Mouse (Mus musculus) kidney, postnatal 0 days (tissue): ENCODE measurements around the gene Ace. TPM values are rescaled to one million over a fixed set of nuclear protein-coding genes. Genes with fewer than 3 reads are reported as not detected.

Source experiments
- ATAC-seq: fragments of 200-750 bp; cut with Nextera tagmentation; replicated peaks from 2 replicates; pipeline ENCODE4 v1.8.0; 2017; ENCODE audit warnings: low read depth, moderate number of reproducible peaks, moderate TSS enrichment, moderate library complexity; ENCODE audit not compliant: low FRiP score
- DNase-seq: peaks from one replicate; pipeline ENCODE4 v3.0.0-alpha.2; 2016; ENCODE audit warnings: low spot score
- H3K27ac ChIP-seq: fragments of 300-500 bp; sonication (generic); 2 replicates; pipeline ENCODE4 v1.5.1; 2014; ENCODE audit warnings: mild to moderate bottlenecking
- H3K27me3 ChIP-seq: fragments of 300-500 bp; sonication (generic); 2 replicates; pipeline ENCODE4 v1.6.1; 2014; ENCODE audit warnings: low read length, mixed read lengths; ENCODE audit not compliant: insufficient read depth
- H3K36me3 ChIP-seq: fragments of 300-500 bp; sonication (generic); 2 replicates; pipeline ENCODE4 v1.6.1; 2014; ENCODE audit warnings: low read length, mixed read lengths; ENCODE audit not compliant: insufficient read depth
- H3K4me1 ChIP-seq: fragments of 300-500 bp; sonication (generic); replicated peaks from 2 replicates; pipeline ENCODE4 v1.6.1; 2014; ENCODE audit warnings: antibody characterized with exemption, low read length, mixed read lengths; ENCODE audit not compliant: insufficient read depth
- H3K4me2 ChIP-seq: fragments of 300-500 bp; sonication (generic); 2 replicates; pipeline ENCODE4 v1.6.1; 2014; ENCODE audit warnings: mild to moderate bottlenecking, low read length, moderate library complexity, mixed read lengths
- H3K4me3 ChIP-seq: fragments of 300-500 bp; sonication (generic); replicated peaks from 2 replicates; pipeline ENCODE4 v1.5.1; 2014; ENCODE audit warnings: low read depth, low read length
- H3K9ac ChIP-seq: fragments of 300-500 bp; sonication (generic); 2 replicates; pipeline ENCODE4 v1.6.1; 2014; ENCODE audit warnings: low read depth, low read length
- H3K9me3 ChIP-seq: fragments of 300-500 bp; sonication (generic); replicated peaks from 2 replicates; pipeline ENCODE4 v1.6.1; 2016; ENCODE audit warnings: low read length, inconsistent platforms, mixed read lengths
- CTCF ChIP-seq: IDR thresholded peaks from 2 replicates; pipeline ENCODE4 v1.5.1; 2016; ENCODE audit warnings: antibody characterized with exemption, low read depth, mild to moderate bottlenecking, moderate library complexity
- WGBS: fragments of 180-500 bp; shearing (Covaris S2); extraction: QIAGEN DNeasy Blood & Tissue Kit; methylation state at CpG from one replicate; pipeline ENCODE4 v1.1.7; 2014; 5-methylcytosine and 5-hydroxymethylcytosine counted together
- polyA plus RNA-seq: library from polyadenylated mRNA; unstranded; fragments of >200 nt; fragmentation: Nextera tagmentation; extraction: Ambion mirVana; gene quantifications from 2 replicates; pipeline ENCODE4 v1.2.1, GENCODE M21; 2015

The Ace gene
- polyA plus RNA-seq, 1 experiment from 2014 or later, result 24.4 TPM

- Histone ChIP-seq H3K27ac (no peak overlapping the region), H3K4me1 (no peaks in the 10 kb centered on the region), H3K4me2 (no peak overlapping the region), H3K27me3 (no peaks in the 10 kb centered on the region), H3K4me3 (no peak overlapping the region), H3K36me3 (no peaks in the 10 kb centered on the region), H3K9ac (no peak overlapping the region), H3K9me3 (no peaks in the 10 kb centered on the region)
- 86% methylated on average over 8 of the region's 8 CpGs for WGBS
- DNase-seq (no peak), ATAC-seq (no peak)
- TF ChIP-seq CTCF, result no peak
Observed at GRCm38 (mm10) chr11:105935496-105935895, 32.2 kb upstream of the Ace start.

- Histone ChIP-seq H3K9me3 (no peaks in the 10 kb centered on the region), H3K4me1 (no peaks in the 10 kb centered on the region), H3K27me3 (no peaks in the 10 kb centered on the region), H3K36me3 (no peaks in the 10 kb centered on the region), H3K4me3 (no peak overlapping the region), H3K4me2 (no peak overlapping the region), H3K9ac (no peak overlapping the region), H3K27ac (no peak overlapping the region)
- no peak for TF ChIP-seq CTCF
- DNase-seq, result no peak
- no peak for ATAC-seq
- WGBS, result 80% methylated on average over 6 of the region's 6 CpGs
Observed at GRCm38 (mm10) chr11:105936200-105936599, 31.5 kb upstream of the Ace start.

DNA sequence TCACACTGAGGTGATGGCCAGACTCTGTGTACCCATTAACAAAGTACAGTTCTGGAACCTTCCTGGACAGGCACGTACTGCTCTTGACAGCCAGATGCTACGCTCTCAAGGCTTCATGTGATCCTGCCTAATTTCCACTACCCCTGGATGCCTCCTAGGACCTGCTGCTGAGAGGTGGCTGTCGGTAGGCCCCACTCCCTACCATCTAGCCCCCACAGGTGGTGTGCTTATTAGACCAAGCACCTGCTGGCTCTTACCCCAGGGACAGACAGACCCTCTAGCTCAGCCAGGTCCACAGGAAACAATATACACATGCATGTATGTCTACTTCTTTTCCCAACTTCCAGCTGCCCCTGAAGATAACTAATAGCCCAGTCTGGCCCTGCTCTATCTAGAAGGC, 30.8 kb upstream of the Ace start:
- Histone ChIP-seq H3K27ac (no peak overlapping the region), H3K9me3 (no peaks in the 10 kb centered on the region), H3K4me1 (no peaks in the 10 kb centered on the region), H3K36me3 (no peaks in the 10 kb centered on the region), H3K9ac (no peak overlapping the region), H3K4me3 (no peak overlapping the region), H3K27me3 (no peaks in the 10 kb centered on the region), H3K4me2 (no peak overlapping the region)
- ATAC-seq (no peak), DNase-seq (no peak)
- 91% methylated on average over 3 of the region's 3 CpGs for WGBS
- TF ChIP-seq CTCF, result no peak

DNA sequence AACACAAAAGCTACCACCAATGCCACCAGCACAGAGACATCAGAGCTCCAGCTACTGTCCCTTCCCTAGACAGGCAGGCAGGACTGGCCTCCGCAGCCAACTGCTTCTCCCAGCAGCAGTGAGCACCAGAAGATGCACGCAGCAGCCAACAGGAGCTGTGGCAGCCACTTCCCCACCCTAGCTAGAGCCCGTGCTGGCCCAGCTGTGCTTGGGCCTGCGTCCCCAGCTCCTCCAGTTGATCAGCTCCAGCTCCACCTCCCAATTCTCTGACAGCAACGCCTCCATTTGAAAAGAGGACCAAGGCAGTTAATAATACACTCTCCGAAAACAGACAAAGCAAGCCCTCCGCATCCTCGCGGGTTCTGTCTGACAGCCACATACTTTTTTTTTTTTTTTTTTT, 29.0 kb upstream of the Ace start:
- ATAC-seq (no peak), DNase-seq (no peak)
- no peaks in the 10 kb centered on the region for H3K27me3 ChIP-seq
- 62% methylated on average over 9 of the region's 9 CpGs for WGBS
- H3K27ac ChIP-seq, result no peak overlapping the region
- H3K4me3 ChIP-seq, result no peak overlapping the region
- H3K9ac ChIP-seq, result no peak overlapping the region
- H3K4me2 ChIP-seq, result no peak overlapping the region
- H3K36me3 ChIP-seq, result no peaks in the 10 kb centered on the region
- H3K9me3 ChIP-seq, result no peaks in the 10 kb centered on the region
- H3K4me1 ChIP-seq, result no peaks in the 10 kb centered on the region
- TF ChIP-seq CTCF, result no peak

- Histone ChIP-seq H3K4me2 (no peak overlapping the region), H3K36me3 (no peaks in the 10 kb centered on the region), H3K9ac (no peak overlapping the region), H3K27me3 (no peaks in the 10 kb centered on the region), H3K4me1 (peaks cover 10% of the 10 kb centered on the region; the same call in 1 of the 2 replicates), H3K27ac (no peak overlapping the region), H3K4me3 (no peak overlapping the region), H3K9me3 (no peaks in the 10 kb centered on the region)
- TF ChIP-seq CTCF, result no peak
- WGBS, result 61% methylated on average over 8 of the region's 8 CpGs
- DNase-seq (no peak), ATAC-seq (no peak)
Observed at GRCm38 (mm10) chr11:105941973-105942372, 25.8 kb upstream of the Ace start.

- Histone ChIP-seq H3K9me3 (no peaks in the 10 kb centered on the region), H3K9ac (peak overlapping the region; percentile 70), H3K27me3 (no peaks in the 10 kb centered on the region), H3K36me3 (no peaks in the 10 kb centered on the region), H3K4me2 (peak overlapping the region; percentile 95), H3K27ac (peak overlapping the region; percentile 87), H3K4me1 (peaks cover 10% of the 10 kb centered on the region; the same call in 1 of the 2 replicates), H3K4me3 (peak overlapping the region; percentile 63)
- WGBS, result 5% methylated on average over 46 of the region's 47 CpGs
- ATAC-seq, result peak; percentile 55; the same call in 1 of the 2 replicates
- DNase-seq, result peak; percentile 59
- TF ChIP-seq CTCF, result no peak
Observed at GRCm38 (mm10) chr11:105943133-105944102, 24.3 kb upstream of the Ace start.
